Mouse (Mus musculus): ENCODE measurements around the gene Tmem260.

GRCm38 (mm10) chr14:48513098-48513823, 67.3 kb downstream of the Tmem260 start:
- no peak for TF ChIP-seq POLR2A (IDR thresholded peaks at IDR 0.05; ENCODE audit: low read depth, low read length)
- no peak for TF ChIP-seq CTCF (IDR thresholded peaks at IDR 0.05; ENCODE audit: borderline replicate concordance, insufficient read depth, low read length)

Measured in embryonic fibroblast, embryonic 13.5 days (primary cell).